Mouse (Mus musculus): Measurements from ENCODE around the gene Ctdsp2. TPM values are rescaled to one million over a fixed set of nuclear protein-coding genes. Genes with fewer than 3 reads are reported as not detected.

The Ctdsp2 gene
- total RNA-seq, 2 experiments from 2014 or later = 83.8 to 94.3 TPM

GRCm38 (mm10) chr10:126990313-126991056 is 12.0 kb downstream of the Ctdsp2 start:
- peak; percentile 88 to 91 for DNase-seq

GRCm38 (mm10) chr10:126991676-126992075 is 13.2 kb downstream of the Ctdsp2 start:
- DNase-seq = no peak

- no peak for DNase-seq
These were observed 15.1 kb downstream of the Ctdsp2 start for GRCm38 (mm10) chr10:126993621-126994020.

- peak in 1 of 2 experiments; percentile 44 for DNase-seq
These were observed 19.0 kb downstream of the Ctdsp2 start for GRCm38 (mm10) chr10:126997340-126998113.

- peak in 1 of 2 experiments; percentile 7 for DNase-seq
These were observed 22.0 kb downstream of the Ctdsp2 start, which contains the start of gene Avil for GRCm38 (mm10) chr10:127000529-127000928. TSS of gene Avil (plus strand) at chr10:127000709.

- peak in 1 of 2 experiments; percentile 25 for DNase-seq
These were observed 22.8 kb downstream of the Ctdsp2 start for GRCm38 (mm10) chr10:127001297-127001696.

- DNase-seq = no peak
These were observed 23.5 kb downstream of the Ctdsp2 start for GRCm38 (mm10) chr10:127002056-127002455.

GRCm38 (mm10) chr10:127002765-127003164 is 24.2 kb downstream of the Ctdsp2 start:
- DNase-seq = no peak

- no peak for DNase-seq
These were observed 24.8 kb downstream of the Ctdsp2 start for GRCm38 (mm10) chr10:127003334-127003733.

GRCm38 (mm10) chr10:127003806-127004205 is 25.3 kb downstream of the Ctdsp2 start:
- DNase-seq = no peak

- no peak for DNase-seq
These were observed 38.0 kb downstream of the Ctdsp2 start for GRCm38 (mm10) chr10:127016488-127016887.

GRCm38 (mm10) chr10:127017071-127017470 is 38.6 kb downstream of the Ctdsp2 start:
- no peak for DNase-seq

- no peak for DNase-seq
These were observed 39.9 kb downstream of the Ctdsp2 start for GRCm38 (mm10) chr10:127018422-127018821.

- peak; percentile 93 to 97 for DNase-seq
These were observed 52.1 kb downstream of the Ctdsp2 start, which contains the start of gene Tsfm for GRCm38 (mm10) chr10:127030336-127031296. TSS of gene Tsfm (minus strand) at chr10:127030840.

GRCm38 (mm10) chr10:127033301-127033741 is 54.8 kb downstream of the Ctdsp2 start:
- no peak for DNase-seq

GRCm38 (mm10) chr10:127036273-127036672 is 57.8 kb downstream of the Ctdsp2 start:
- no peak for DNase-seq

GRCm38 (mm10) chr10:127037641-127038040 is 59.1 kb downstream of the Ctdsp2 start:
- DNase-seq = no peak

- DNase-seq = no peak
These were observed 62.2 kb downstream of the Ctdsp2 start for GRCm38 (mm10) chr10:127040569-127041214.

GRCm38 (mm10) chr10:127041274-127041766 is 62.8 kb downstream of the Ctdsp2 start, which contains the start of the genes Mettl1 and Eef1akmt3:
TSS of gene Mettl1 (plus strand) at chr10:127041414.
TSS of gene Eef1akmt3 (minus strand) at chr10:127041513.
- DNase-seq = peak in 1 of 2 experiments; percentile 29

GRCm38 (mm10) chr10:127041774-127042338 is 63.3 kb downstream of the Ctdsp2 start:
- peak; percentile 88 to 94 for DNase-seq

Measured in heart, adult 18-20 months (tissue).